Mouse (Mus musculus) cerebellum, adult 2 months (tissue): ENCODE results near the gene Ormdl2. TPM values are rescaled to one million over a fixed set of nuclear protein-coding genes. Genes with fewer than 3 reads are reported as not detected.

Experiments used
- DNase-seq, 2 experiments: peaks; one replicate each; pipeline ENCODE4 v3.0.0; 2021
- H3K27ac ChIP-seq: fragments of 200-500 bp; 2 replicates; pipeline ENCODE4 v1.5.1; 2012; ENCODE audit warnings: low read length, control low read depth, inconsistent platforms; ENCODE audit not compliant: insufficient read depth
- H3K27me3 ChIP-seq: fragments of 200-500 bp; 2 replicates; pipeline ENCODE4 v1.6.1; 2012; ENCODE audit warnings: inconsistent platforms, mild to moderate bottlenecking, low read length, moderate library complexity; ENCODE audit not compliant: control insufficient read depth, insufficient read depth
- H3K4me1 ChIP-seq: fragments of 200-500 bp; 2 replicates; pipeline ENCODE4 v1.6.1; 2011; ENCODE audit warnings: low read length; ENCODE audit not compliant: control insufficient read depth, insufficient read depth
- H3K4me3 ChIP-seq: fragments of 200-500 bp; replicated peaks from 2 replicates; pipeline ENCODE3; 2011; ENCODE audit warnings: mild to moderate bottlenecking, low read depth, low read length, control low read depth; ENCODE audit not compliant: insufficient read depth
- CTCF ChIP-seq: fragments of 200-500 bp; IDR thresholded peaks from 2 replicates; pipeline ENCODE4 v1.5.1; 2011; ENCODE audit warnings: low read depth, mild to moderate bottlenecking, control low read depth, low read length, moderate library complexity, borderline replicate concordance; ENCODE audit not compliant: insufficient read depth
- POLR2A ChIP-seq: fragments of 200-500 bp; IDR thresholded peaks from 2 replicates; pipeline ENCODE4 v1.6.1; 2011; ENCODE audit warnings: low read length, control low read depth, borderline replicate concordance; ENCODE audit not compliant: insufficient read depth
- WGBS: fragments of 180-500 bp; shearing (Covaris S2); methylation state at CpG from one replicate; pipeline ENCODE4 v1.1.7; 2018; 5-methylcytosine and 5-hydroxymethylcytosine counted together
- polyA plus RNA-seq: library from polyadenylated mRNA; depleted of rRNA; stranded (reverse); fragments of >200 nt; gene quantifications from 2 replicates; pipeline ENCODE4 v1.2.3, GENCODE M21; 2012

The Ormdl2 gene
- polyA plus RNA-seq, 1 experiment = 25.7 TPM

DNA sequence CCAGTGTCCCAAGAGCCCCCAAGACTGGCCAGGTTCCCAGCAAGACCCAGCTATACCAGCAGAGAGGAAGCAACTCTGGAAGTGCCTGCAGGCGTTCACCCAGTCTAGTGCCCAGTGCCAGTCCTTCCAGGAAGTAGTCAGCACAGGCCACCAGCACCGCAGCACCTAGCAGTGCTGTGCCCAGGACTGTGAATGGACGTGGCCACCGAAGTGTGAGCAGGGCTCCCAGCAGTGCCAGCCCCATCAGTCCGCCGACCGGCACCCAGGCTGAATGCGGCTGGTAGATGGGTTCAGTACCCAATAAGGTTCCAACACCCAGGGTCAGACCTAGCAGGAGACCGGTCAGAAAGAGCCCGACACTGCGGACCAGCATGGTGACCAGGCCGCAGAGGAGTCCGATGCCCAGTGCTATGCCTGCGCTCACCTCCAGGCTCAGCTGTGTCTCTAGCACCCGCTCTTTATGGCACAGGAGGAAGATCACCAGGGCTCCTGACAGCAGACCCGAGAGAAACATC, 19.4 kb downstream of the Ormdl2 start:
- TF ChIP-seq POLR2A (no peak), CTCF (no peak)
- DNase-seq = no peak
- Histone ChIP-seq H3K27me3 (no peaks in the 10 kb centered on the region), H3K4me3 (no peak overlapping the region), H3K27ac (no peak overlapping the region), H3K4me1 (peaks cover 5% of the 10 kb centered on the region; the same call in 1 of the 2 replicates)
- WGBS = 89% methylated on average over 16 of the region's 16 CpGs

DNA sequence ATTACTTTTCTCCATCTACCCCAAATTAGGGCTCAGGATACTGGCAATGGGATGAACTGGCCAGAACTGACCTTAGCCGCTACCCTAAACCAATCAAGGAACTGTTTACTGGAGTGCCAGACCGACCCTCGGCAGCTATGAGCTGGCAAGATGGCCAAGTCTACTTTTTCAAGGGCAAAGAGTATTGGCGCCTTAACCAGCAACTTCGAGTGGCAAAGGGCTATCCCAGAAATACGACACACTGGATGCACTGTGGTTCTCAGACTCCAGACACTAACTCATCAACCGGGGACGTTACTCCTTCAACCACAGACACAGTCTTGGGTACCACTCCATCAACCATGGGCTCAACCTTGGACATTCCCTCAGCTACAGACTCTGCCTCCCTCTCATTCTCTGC, 22.8 kb downstream of the Ormdl2 start:
- Histone ChIP-seq H3K27me3 (no peaks in the 10 kb centered on the region; the same call in 1 of the 2 replicates), H3K4me1 (no peaks in the 10 kb centered on the region; the same call in 1 of the 2 replicates), H3K27ac (no peak overlapping the region), H3K4me3 (no peak overlapping the region)
- 91% methylated on average over 8 of the region's 8 CpGs for WGBS
- no peak for DNase-seq
- TF ChIP-seq POLR2A (no peak), CTCF (no peak)

DNA sequence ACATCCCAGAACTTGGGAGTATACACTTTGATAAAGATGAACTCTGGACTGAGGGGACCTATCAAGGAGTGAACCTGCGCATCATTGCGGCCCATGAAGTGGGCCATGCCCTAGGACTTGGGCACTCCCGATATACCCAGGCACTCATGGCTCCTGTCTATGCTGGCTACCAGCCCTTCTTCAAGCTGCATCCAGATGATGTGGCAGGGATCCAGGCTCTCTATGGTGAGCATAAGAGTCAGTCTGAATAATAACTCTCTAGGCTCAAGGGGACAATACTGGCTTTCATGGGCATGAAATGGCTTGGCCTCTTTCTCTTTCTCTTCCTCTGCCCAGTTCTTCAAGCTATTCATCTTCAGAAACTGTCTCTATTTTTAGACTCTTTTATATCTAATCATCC, 25.9 kb downstream of the Ormdl2 start:
- H3K27me3 ChIP-seq = no peaks in the 10 kb centered on the region; the same call in 1 of the 2 replicates
- DNase-seq = peak in 1 of 2 experiments; percentile 23
- H3K4me3 ChIP-seq = no peak overlapping the region
- H3K4me1 ChIP-seq = no peaks in the 10 kb centered on the region; the same call in 1 of the 2 replicates
- H3K27ac ChIP-seq = no peak overlapping the region
- WGBS = 71% methylated on average over 3 of the region's 3 CpGs
- TF ChIP-seq CTCF = no peak
- TF ChIP-seq POLR2A = no peak

DNA sequence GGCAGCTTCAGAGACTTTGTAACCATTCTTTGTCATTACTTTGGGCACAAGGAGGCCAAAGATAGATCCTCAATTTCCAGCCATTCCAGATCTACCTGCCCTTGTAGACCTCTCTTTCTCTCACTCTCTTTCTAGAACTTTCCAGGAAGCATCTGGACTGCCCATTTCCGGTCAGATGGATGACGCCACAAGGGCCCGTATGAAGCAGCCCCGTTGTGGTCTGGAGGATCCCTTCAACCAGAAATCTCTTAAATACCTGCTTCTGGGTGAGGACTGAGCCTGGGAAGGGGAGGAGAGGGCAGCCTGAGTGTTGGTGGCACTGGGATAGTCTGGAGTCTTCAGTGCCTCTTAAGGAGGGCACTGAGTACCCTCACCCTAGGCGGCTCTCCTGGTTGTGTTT, 27.1 kb downstream of the Ormdl2 start:
- 91% methylated on average over 5 of the region's 5 CpGs for WGBS
- H3K27ac ChIP-seq = no peak overlapping the region
- DNase-seq = no peak

DNA sequence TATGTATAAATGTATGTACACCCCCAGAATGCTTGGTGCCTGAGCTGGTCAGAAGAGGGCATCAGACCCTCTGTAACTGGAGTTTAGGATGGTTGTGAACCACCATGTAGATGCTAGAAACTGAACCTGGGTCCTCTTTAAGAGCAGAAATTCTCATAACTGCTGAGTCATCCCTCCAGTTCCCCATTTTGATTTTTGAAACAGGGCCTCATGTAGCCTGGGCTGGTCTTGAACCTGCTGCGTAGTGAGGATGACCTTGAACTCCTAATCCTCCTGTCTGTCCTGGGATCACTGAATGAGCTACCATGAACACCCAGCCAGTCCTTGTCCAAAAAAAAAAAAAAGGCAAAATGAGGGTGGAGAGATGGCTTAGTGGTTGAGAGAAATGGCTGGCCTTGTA, 28.2 kb downstream of the Ormdl2 start:
- H3K4me3 ChIP-seq = no peak overlapping the region
- H3K27me3 ChIP-seq = no peaks in the 10 kb centered on the region; the same call in 1 of the 2 replicates
- 92% methylated on average over 1 of the region's 1 CpGs for WGBS
- TF ChIP-seq POLR2A (no peak), CTCF (no peak)
- H3K27ac ChIP-seq = no peak overlapping the region
- no peak for DNase-seq
- no peaks in the 10 kb centered on the region; the same call in 1 of the 2 replicates for H3K4me1 ChIP-seq

More for the DNA sequence above, 27.1 kb downstream of the Ormdl2 start:
- TF ChIP-seq POLR2A (no peak), CTCF (no peak)
- Histone ChIP-seq H3K27me3 (no peaks in the 10 kb centered on the region; the same call in 1 of the 2 replicates), H3K4me1 (no peaks in the 10 kb centered on the region; the same call in 1 of the 2 replicates), H3K4me3 (no peak overlapping the region)

DNA sequence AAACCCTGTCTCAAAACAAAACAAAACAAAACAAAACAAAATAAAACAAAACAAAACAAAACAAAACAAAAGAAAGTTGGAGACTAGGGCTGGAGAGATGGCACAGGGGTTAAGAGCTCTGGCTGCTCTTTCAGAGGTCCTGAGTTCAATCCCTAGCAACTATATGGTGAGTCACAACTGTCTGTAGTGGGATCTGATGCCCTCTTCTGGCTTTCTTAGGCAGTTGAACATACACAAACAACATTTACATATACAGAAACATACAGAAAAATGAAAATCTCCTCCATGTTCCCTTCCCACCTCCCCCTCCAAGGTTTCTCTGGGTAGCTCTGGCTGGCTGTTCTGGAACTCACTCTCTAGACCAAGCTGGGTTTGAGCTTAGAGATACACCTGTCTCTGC, 29.4 kb downstream of the Ormdl2 start:
- Histone ChIP-seq H3K27me3 (no peaks in the 10 kb centered on the region; the same call in 1 of the 2 replicates), H3K27ac (no peak overlapping the region), H3K4me3 (no peak overlapping the region), H3K4me1 (no peaks in the 10 kb centered on the region; the same call in 1 of the 2 replicates)
- TF ChIP-seq CTCF (no peak), POLR2A (no peak)
- DNase-seq = no peak

DNA sequence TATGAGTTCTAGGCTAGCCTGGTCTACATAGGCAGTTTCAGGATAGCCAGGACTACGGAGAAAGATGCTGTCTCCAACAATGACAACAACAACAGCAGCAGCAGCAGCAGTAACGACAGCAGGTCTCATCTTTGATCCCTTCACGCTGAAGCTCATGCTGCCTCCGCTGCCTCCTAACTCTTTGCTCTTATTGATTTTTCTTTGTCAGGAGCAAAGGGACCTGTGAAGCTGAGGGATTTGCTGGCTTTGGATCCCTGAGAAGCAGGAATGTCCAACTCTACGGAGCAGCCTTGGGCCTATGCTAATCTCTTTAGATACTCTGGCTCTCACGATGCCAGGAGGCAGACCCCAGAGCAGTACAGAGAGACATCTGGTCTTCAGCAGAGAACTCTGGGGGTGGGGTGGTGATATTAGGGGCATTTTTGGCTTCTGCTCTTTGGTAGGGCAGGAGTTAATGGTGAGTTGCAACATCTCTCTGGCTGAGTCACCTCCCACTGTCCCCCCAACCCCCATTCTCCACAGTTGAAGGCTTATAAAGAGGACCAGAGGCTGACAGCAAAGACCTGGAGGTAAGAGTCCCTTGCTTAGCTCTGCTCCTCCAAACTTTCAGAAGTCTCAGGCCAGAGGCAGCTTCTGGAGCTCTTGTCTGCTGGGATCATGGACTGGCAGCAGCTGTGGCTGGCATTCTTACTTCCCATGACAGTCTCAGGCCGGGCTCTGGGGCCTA, 30.9 kb downstream of the Ormdl2 start, which contains the start of gene Mmp19:
Gene Mmp19, plus strand, starts transcription at position 513 of the 727 bp plus-strand sequence.
- no peaks in the 10 kb centered on the region; the same call in 1 of the 2 replicates for H3K4me1 ChIP-seq
- H3K4me3 ChIP-seq = no peak within 1 kb of the TSS
- H3K27ac ChIP-seq = no peak within 1 kb of the TSS
- H3K27me3 ChIP-seq = no peaks in the 10 kb centered on the region
- TF ChIP-seq POLR2A (no peak), CTCF (no peak)
- WGBS = 58% methylated on average over 7 of the region's 7 CpGs
- no peak for DNase-seq

DNA sequence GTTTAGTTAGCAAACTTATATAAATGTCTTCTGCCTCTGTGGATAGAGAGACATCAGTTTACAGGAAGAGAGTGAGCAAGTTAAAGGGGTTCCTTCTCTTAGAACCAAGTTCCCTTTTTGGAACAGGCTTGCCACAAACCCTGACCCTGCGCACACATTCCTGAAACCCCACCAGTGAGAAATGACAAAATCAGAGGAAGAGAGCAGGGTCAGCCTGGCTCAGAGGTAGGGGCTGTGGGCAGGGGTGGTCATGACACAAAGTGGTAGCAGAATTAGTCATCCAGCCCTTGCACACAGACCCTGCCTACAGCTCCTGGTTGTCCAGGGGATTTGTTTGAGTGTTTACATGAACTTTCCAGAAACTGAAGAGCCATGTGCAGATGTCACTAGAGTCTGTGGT, 41.2 kb downstream of the Ormdl2 start:
- Histone ChIP-seq H3K4me3 (no peak overlapping the region), H3K27me3 (no peaks in the 10 kb centered on the region), H3K4me1 (no peaks in the 10 kb centered on the region), H3K27ac (no peak overlapping the region)
- DNase-seq = no peak
- WGBS = 94% methylated on average over 1 of the region's 1 CpGs
- no peak for TF ChIP-seq CTCF
- TF ChIP-seq POLR2A = no peak
